Comparison of ENCODE assay signal across 8 mouse cellular contexts in genomic region chr17:56117251-56117710, GRCm38 (mm10). TPM values are rescaled to one million over a fixed set of nuclear protein-coding genes. Genes with fewer than 3 reads are reported as not detected.
DNase-seq lines count a peak whose midpoint lies in the region; ATAC-seq lines count a peak whose summit lies in the region.

Plin5 (minus strand) TSS chr17:56117596.

- H3K4me2 ChIP-seq in hindbrain, embryonic 12.5 days (replicated peaks), result peak within 1 kb of the TSS; percentile 55
- H3K4me2 ChIP-seq in limb, embryonic 13.5 days (replicated peaks), result peak within 1 kb of the TSS; percentile 62
- H3K4me2 ChIP-seq in midbrain, embryonic 11.5 days, result peak within 1 kb of the TSS; percentile 42

- H3K4me3 ChIP-seq in hindbrain, embryonic 12.5 days, result peak within 1 kb of the TSS; percentile 25
- peak within 1 kb of the TSS; percentile 31 for H3K4me3 ChIP-seq in limb, embryonic 13.5 days
- peak within 1 kb of the TSS; percentile 17; the same call in 1 of the 2 replicates for H3K4me3 ChIP-seq in midbrain, embryonic 11.5 days (ENCODE audit: low read depth, low read length)

- peak; percentile 41 to 50 for DNase-seq in frontal cortex, postnatal 10 days (ENCODE audit: low spot score in 2 of 2)
- DNase-seq in frontal cortex, postnatal 14 days (ENCODE audit: low spot score in 2 of 2), result no peak
- DNase-seq in cerebellum, adult 9-11 months, result peak; percentile 53
- DNase-seq in gastrocnemius, postnatal 10 days, result peak; percentile 71
- DNase-seq in midbrain, embryonic 11.5 days (ENCODE audit: low spot score, missing footprints), result peak; percentile 86
- DNase-seq in MN1 (ENCODE audit: low spot score), result no peak

- H3K27me3 ChIP-seq in hindbrain, embryonic 12.5 days, result peaks cover 61% of the 10 kb centered on the region
- peaks cover 70% of the 10 kb centered on the region for H3K27me3 ChIP-seq in limb, embryonic 13.5 days
- peaks cover 34% of the 10 kb centered on the region for H3K27me3 ChIP-seq in midbrain, embryonic 11.5 days (ENCODE audit: control insufficient read depth, insufficient read depth, low read length)

- peak within 1 kb of the TSS; percentile 41; the same call in 1 of the 2 replicates for H3K9ac ChIP-seq in hindbrain, embryonic 12.5 days
- H3K9ac ChIP-seq in limb, embryonic 13.5 days, result peak within 1 kb of the TSS; percentile 4; the same call in 1 of the 2 replicates
- H3K9ac ChIP-seq in midbrain, embryonic 11.5 days (ENCODE audit: low read length), result 0 out of 2 replicates have a peak within 1 kb of the TSS, but pooled peaks have one; percentile 20

- no peaks in the 10 kb centered on the region for H3K36me3 ChIP-seq in hindbrain, embryonic 12.5 days
- 0 out of 2 replicates have a peak, but pooled peaks cover under 1% of the 10 kb centered on the region for H3K36me3 ChIP-seq in limb, embryonic 13.5 days
- H3K36me3 ChIP-seq in midbrain, embryonic 11.5 days (ENCODE audit: control insufficient read depth, insufficient read depth, low read length), result no peaks in the 10 kb centered on the region

- no peak within 1 kb of the TSS for H3K27ac ChIP-seq in hindbrain, embryonic 12.5 days
- H3K27ac ChIP-seq in limb, embryonic 13.5 days, result no peak within 1 kb of the TSS
- no peak within 1 kb of the TSS for H3K27ac ChIP-seq in midbrain, embryonic 11.5 days (ENCODE audit: low read depth, low read length)

- under 1% methylated on average over 27 of the region's 27 CpGs for WGBS in hindbrain, embryonic 12.5 days
- 3% methylated on average over 27 of the region's 27 CpGs for WGBS in limb, embryonic 13.5 days
- under 1% methylated on average over 27 of the region's 27 CpGs for WGBS in midbrain, embryonic 11.5 days

- H3K9me3 ChIP-seq in hindbrain, embryonic 12.5 days (replicated peaks), result peaks cover 4% of the 10 kb centered on the region
- H3K9me3 ChIP-seq in limb, embryonic 13.5 days, result peaks cover 6% of the 10 kb centered on the region
- peaks cover 2% of the 10 kb centered on the region; the same call in 1 of the 2 replicates for H3K9me3 ChIP-seq in midbrain, embryonic 11.5 days (ENCODE audit: control insufficient read depth, low read length)

- H3K4me1 ChIP-seq in hindbrain, embryonic 12.5 days, result peaks cover 24% of the 10 kb centered on the region
- peaks cover 18% of the 10 kb centered on the region for H3K4me1 ChIP-seq in limb, embryonic 13.5 days
- 0 out of 2 replicates have a peak, but pooled peaks cover 3% of the 10 kb centered on the region for H3K4me1 ChIP-seq in midbrain, embryonic 11.5 days (ENCODE audit: control insufficient read depth, insufficient read depth, low read length)

- 0 out of 2 replicates have a peak, but pooled peaks have one; percentile 26 for ATAC-seq in hindbrain, embryonic 12.5 days (ENCODE audit: low FRiP score)
- ATAC-seq in limb, embryonic 13.5 days (ENCODE audit: low FRiP score, low read depth), result no peak
- peak; percentile 48; the same call in 1 of the 2 replicates for ATAC-seq in midbrain, embryonic 11.5 days (ENCODE audit: low FRiP score)

RNA-seq across cellular contexts. Expression of gene Plin5, which starts in this region (rescaled TPM):
- 10 to 100 TPM; 19.2 to 19.9 TPM for total RNA-seq in gastrocnemius, postnatal 10 days (2021)
- 0.42 and 0.62 TPM in 2 replicates for polyA plus RNA-seq in hindbrain, embryonic 12.5 days (2016; fragmentation: Nextera tagmentation; extraction: Ambion mirVana)
- 0.13 TPM in 1 of 2 replicates, not detected in the other for polyA plus RNA-seq in limb, embryonic 13.5 days (2015; fragmentation: Nextera tagmentation; extraction: Ambion mirVana)
- 0.07 TPM in 1 of 2 replicates, not detected in the other for polyA plus RNA-seq in midbrain, embryonic 11.5 days (2014; fragmentation: Nextera tagmentation; extraction: Ambion mirVana)

Comparison
In these comparisons a context has a peak if more than half of its experiments do, and no peak if none do; other contexts are left out.
1. DNase-seq: peak in frontal cortex, postnatal 10 days (2 of 2), cerebellum, adult 9-11 months (single experiment) and gastrocnemius, postnatal 10 days (single experiment); none in frontal cortex, postnatal 14 days (0 of 2) and MN1 (single experiment).
2. Peak in ATAC-seq, H3K4me3 ChIP-seq, H3K9ac ChIP-seq and H3K4me2 ChIP-seq in hindbrain, embryonic 12.5 days; RNA of the gene not detected or under 1 TPM.
3. Peak in DNase-seq, ATAC-seq, H3K4me3 ChIP-seq, H3K9ac ChIP-seq and H3K4me2 ChIP-seq in midbrain, embryonic 11.5 days; RNA of the gene not detected or under 1 TPM.
4. Peak in every context shown above with its lines, with median percentiles within 50 percentile points of each other: H3K4me2 ChIP-seq, H3K4me3 ChIP-seq and H3K9ac ChIP-seq.